Mouse (Mus musculus) midbrain, embryonic 10.5 days (tissue): ENCODE measurements around the gene Ccdc40. TPM values are rescaled to one million over a fixed set of nuclear protein-coding genes. Genes with fewer than 3 reads are reported as not detected.
"Not testable (repeated sequence)": the region's sequence is repeated elsewhere in the genome, so short reads cannot be mapped to it uniquely, and the experiment has no call there.

Experiments used
- DNase-seq: peaks from one replicate; pipeline ENCODE4 v3.0.0-alpha.2; 2017; ENCODE audit warnings: low spot score
- H3K27ac ChIP-seq: fragments of 300-500 bp; sonication (generic); replicated peaks from 2 replicates; pipeline ENCODE4 v1.5.1; 2016; ENCODE audit warnings: mild to moderate bottlenecking
- H3K27me3 ChIP-seq: fragments of 300-500 bp; sonication (generic); 2 replicates; pipeline ENCODE4 v1.6.1; 2016; ENCODE audit warnings: low read depth, mild to moderate bottlenecking; ENCODE audit not compliant: poor library complexity, severe bottlenecking
- H3K36me3 ChIP-seq: fragments of 300-500 bp; sonication (generic); 2 replicates; pipeline ENCODE4 v1.6.1; 2016; ENCODE audit warnings: mild to moderate bottlenecking, moderate library complexity
- H3K4me1 ChIP-seq: fragments of 300-500 bp; sonication (generic); 2 replicates; pipeline ENCODE4 v1.6.1; 2016
- H3K4me3 ChIP-seq: fragments of 300-500 bp; sonication (generic); 2 replicates; pipeline ENCODE4 v1.5.1; 2016; ENCODE audit warnings: mild to moderate bottlenecking, moderate library complexity
- H3K9me3 ChIP-seq: fragments of 300-500 bp; sonication (generic); replicated peaks from 2 replicates; pipeline ENCODE4 v1.6.1; 2016; ENCODE audit warnings: mild to moderate bottlenecking
- WGBS: fragments of 180-500 bp; shearing (Covaris S2); methylation state at CpG from one replicate; pipeline ENCODE4 v1.1.7; 2016; 5-methylcytosine and 5-hydroxymethylcytosine counted together
- polyA plus RNA-seq: library from polyadenylated mRNA; unstranded; fragments of >200 nt; fragmentation: Nextera tagmentation; extraction: Ambion mirVana; gene quantifications from 2 replicates; pipeline ENCODE4 v1.2.1, GENCODE M21; 2016

Gene Ccdc40
- polyA plus RNA-seq, 1 experiment from 2014 or later: 20.6 TPM

DNA sequence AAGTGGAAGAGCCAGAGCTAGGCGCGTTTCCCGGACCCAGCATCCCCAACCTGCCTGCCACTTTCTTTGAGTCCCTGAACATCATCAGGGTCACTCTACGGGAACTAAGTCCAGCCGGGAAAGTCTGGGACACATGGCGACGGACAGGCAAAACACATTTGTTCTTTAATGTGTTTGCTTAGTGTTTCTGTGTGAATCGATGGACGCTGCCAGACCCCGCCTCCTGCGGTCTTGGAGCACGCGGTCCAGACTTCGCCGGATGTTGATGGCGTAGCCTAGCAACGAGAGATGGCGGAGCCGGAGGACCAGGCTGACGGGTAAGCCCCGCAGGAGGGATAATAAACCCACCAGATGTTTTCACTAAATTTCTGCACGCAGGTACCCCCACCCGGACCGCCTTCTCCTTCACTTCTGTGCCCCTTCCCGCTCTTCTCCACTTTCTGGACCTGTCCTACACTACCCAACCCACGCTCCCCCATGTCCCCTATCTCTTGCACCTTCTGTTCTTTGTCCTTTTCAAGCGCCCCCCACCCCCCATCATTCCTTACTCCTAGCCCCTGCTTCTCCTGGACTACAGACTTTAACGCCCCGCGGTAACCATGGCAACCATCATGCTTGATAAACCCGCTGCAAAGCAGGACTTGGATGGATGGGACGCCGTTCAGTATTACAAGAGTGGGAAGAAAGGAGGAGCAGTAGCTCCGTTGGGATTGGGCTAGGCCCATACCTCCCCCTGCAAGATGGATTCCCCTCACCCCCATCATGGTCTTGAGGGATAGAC is 664 bp downstream of the Ccdc40 start:
- peak overlapping the region; percentile 90 for H3K4me3 ChIP-seq
- H3K27ac ChIP-seq: peak overlapping the region; percentile 95
- H3K36me3 ChIP-seq: peaks cover 39% of the 10 kb centered on the region
- H3K9me3 ChIP-seq: no peaks in the 10 kb centered on the region; the same call in 1 of the 2 replicates
- H3K27me3 ChIP-seq: no peaks in the 10 kb centered on the region
- DNase-seq: peak; percentile 91
- 1% methylated on average over 34 of the region's 34 CpGs for WGBS
- H3K4me1 ChIP-seq: peaks cover 64% of the 10 kb centered on the region

DNA sequence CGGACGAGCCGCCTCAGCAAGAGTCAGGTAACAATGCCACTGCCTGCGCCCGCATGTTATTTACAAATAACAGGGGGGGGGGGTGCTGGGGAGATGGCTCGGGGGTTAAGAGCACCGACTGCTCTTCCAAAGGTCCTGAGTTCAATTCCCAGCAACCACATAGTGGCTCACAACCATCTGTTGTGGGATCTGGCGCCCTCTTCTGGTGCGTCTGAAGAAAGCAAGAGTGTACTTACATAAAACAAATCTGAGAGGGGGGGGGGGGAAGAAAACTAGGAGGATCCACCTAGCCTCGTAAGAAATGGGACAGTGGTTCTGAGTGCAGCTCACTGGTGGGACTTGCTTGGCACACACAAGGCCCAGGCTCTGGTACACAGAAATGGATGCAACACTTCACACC is 6.4 kb downstream of the Ccdc40 start:
- Histone ChIP-seq H3K4me3 (no peak overlapping the region), H3K36me3 (peaks cover 72% of the 10 kb centered on the region), H3K9me3 (peaks cover 8% of the 10 kb centered on the region; the same call in 1 of the 2 replicates), H3K4me1 (peaks cover 39% of the 10 kb centered on the region), H3K27me3 (no peaks in the 10 kb centered on the region), H3K27ac (no peak overlapping the region)
- WGBS: 93% methylated on average over 10 of the region's 10 CpGs
- no peak for DNase-seq

DNA sequence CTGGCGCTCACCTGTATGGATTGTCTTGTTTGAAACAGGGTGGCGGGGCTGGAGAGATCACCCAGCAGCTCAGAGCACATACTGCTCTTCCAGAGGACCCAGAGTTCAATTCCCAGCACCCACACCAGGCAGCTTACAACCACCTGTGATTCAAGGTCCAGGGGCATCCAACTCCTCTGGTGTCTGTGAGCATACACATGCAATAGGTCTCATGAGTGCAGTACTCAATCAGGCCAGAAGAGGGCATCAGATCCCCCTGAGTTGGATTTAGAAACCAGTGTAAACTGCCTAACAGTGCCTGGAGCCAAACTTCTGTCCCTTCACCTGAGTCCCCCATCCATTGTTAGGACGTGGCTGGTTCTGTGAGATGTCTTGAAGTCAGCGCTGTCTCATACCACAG is 7.2 kb downstream of the Ccdc40 start:
- H3K27ac ChIP-seq: no peak overlapping the region
- peaks cover 8% of the 10 kb centered on the region; the same call in 1 of the 2 replicates for H3K9me3 ChIP-seq
- no peaks in the 10 kb centered on the region for H3K27me3 ChIP-seq
- H3K36me3 ChIP-seq: peaks cover 80% of the 10 kb centered on the region
- no peak overlapping the region for H3K4me3 ChIP-seq
- DNase-seq: peak; percentile 63
- H3K4me1 ChIP-seq: peaks cover 31% of the 10 kb centered on the region
- 85% methylated on average over 4 of the region's 4 CpGs for WGBS

DNA sequence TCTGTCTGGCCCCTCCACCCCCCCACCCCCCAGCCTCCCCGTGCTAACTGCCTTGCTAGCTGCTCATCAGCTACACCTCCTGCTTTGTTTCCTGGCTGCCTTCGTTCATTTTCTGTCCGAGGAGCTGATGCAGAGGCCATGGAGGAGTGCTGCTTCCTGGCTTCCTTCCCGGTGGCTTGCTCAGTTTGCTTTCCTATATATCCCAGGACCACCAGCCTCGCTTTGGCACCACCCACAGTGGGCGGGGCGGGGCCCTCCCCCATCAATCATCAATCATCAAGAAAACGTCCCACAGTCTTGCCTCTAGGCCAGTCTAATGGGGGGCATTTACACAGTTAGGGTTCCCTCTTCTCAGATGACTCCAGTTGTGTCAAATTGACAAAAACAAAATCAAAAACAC is 8.0 kb downstream of the Ccdc40 start:
- Histone ChIP-seq H3K27ac (no peak overlapping the region), H3K9me3 (peaks cover 8% of the 10 kb centered on the region; the same call in 1 of the 2 replicates), H3K27me3 (no peaks in the 10 kb centered on the region), H3K4me1 (peaks cover 27% of the 10 kb centered on the region), H3K36me3 (peaks cover 82% of the 10 kb centered on the region), H3K4me3 (no peak overlapping the region)
- 55% methylated on average over 8 of the region's 8 CpGs for whole genome bisulfite sequencing
- no peak for DNase-seq

DNA sequence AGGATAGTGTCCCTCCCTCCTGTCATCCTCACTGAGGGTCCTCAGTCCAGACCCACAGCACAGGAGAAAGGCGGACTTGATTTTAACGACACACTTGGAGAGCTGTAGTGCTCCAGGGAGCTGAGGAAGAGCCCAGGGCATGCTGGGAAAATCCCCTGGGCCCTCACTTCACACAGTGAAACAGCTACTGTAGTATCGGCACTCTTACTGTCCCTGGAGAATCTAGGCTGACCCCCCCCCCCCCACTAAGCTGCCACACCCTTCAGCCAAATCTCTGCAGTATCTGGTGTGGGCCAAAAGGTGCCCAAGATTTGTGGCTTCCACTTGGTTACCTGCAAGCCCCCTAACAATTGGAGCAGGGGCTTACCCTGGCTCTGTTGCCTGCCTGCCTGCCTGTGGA is 8.6 kb downstream of the Ccdc40 start:
- 0 out of 2 replicates have a peak overlapping the region, but pooled peaks have one; percentile 69 for H3K27ac ChIP-seq
- no peak for DNase-seq
- H3K36me3 ChIP-seq: peaks cover 82% of the 10 kb centered on the region

DNA sequence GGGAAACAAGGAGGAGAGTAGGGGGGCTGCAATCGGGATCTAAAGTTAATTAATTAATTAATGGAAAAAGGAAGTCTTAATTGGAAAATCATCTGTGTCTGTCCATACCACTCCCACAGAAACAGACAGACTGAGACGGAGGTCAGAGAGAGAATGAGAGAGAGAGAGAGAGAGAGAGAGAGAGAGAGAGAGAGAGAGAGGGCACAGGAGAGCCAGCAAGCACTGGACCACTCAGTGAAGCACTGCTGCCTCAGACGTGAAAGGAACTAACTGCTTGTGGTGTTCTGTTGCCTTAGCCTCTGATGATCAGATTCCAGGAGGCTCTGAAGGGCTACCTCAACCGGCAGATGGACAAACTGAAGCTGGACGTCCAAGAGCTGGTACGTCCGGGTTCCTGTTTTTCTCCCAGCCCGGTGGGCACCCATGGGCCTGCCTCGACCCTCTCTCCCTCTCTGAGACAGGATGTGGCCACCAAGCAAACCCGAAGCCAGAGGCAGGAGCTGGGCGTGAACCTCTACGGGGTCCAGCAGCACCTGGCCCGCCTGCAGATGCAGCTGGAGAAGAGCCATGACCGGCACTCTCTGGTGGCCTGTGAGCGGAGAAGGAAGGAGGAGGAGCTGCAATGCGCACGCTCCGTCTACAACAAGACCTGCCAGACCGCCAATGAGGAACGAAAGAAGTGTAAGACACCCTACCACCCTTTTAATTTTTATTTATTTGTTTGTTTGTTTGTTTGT is 9.4 kb downstream of the Ccdc40 start:
- peaks cover 8% of the 10 kb centered on the region; the same call in 1 of the 2 replicates for H3K9me3 ChIP-seq
- peaks cover 27% of the 10 kb centered on the region for H3K4me1 ChIP-seq
- DNase-seq: no peak
- 35% methylated on average over 20 of the region's 20 CpGs for WGBS
- H3K27ac ChIP-seq: peak overlapping the region; percentile 69
- peak overlapping the region; percentile 42 for H3K4me3 ChIP-seq
- H3K27me3 ChIP-seq: no peaks in the 10 kb centered on the region
- peaks cover 82% of the 10 kb centered on the region for H3K36me3 ChIP-seq

More for the DNA sequence above, 8.6 kb downstream of the Ccdc40 start:
- Histone ChIP-seq H3K4me3 (no peak overlapping the region), H3K9me3 (peaks cover 8% of the 10 kb centered on the region; the same call in 1 of the 2 replicates), H3K27me3 (no peaks in the 10 kb centered on the region), H3K4me1 (peaks cover 27% of the 10 kb centered on the region)
- WGBS: 73% methylated on average over 3 of the region's 3 CpGs

DNA sequence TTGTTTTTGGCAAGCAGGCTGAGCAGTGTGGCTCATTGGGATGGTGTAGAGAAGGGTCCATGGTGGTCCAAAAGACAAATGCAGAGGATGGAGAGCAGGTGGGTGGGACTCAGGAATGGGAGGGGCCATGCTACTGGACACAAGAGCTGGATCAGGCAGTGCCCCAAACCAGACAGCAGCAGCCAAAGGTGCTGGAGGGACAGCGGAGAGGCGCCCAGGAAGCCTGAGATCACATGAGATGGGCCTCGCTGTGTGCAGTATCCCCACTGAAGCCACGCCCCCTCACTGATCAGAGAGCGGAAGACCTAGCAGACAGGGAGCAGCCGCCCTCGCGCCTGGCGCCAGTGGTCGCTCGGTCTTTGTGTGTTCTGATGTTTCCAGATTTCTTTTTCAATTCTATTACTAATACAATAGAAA is 9.9 kb downstream of the Ccdc40 start:
- peaks cover 8% of the 10 kb centered on the region; the same call in 1 of the 2 replicates for H3K9me3 ChIP-seq
- no peaks in the 10 kb centered on the region for H3K27me3 ChIP-seq
- peaks cover 27% of the 10 kb centered on the region for H3K4me1 ChIP-seq
- peak; percentile 57 for DNase-seq
- peak overlapping the region; percentile 69 for H3K27ac ChIP-seq
- WGBS: 32% methylated on average over 11 of the region's 11 CpGs
- H3K36me3 ChIP-seq: peaks cover 82% of the 10 kb centered on the region
- H3K4me3 ChIP-seq: peak overlapping the region; percentile 42

DNA sequence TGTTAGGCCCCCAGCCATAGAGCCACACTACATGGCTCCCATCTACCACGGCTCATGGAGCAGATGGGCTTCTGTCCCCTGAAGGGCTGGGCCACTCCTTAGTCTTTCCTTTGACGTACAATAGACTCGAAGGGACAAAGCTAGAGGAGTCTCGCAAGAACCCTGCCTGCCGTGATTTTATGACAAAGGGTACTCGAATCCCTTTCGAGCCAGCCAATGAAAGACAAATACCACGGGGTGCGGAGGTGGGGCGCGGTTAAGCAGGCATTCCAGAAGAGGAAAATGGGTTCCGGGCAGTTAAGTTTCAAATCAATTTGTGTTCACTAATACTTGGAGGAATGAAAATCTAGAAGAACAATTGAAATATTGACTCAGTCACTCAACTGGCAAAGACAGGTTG is 11.1 kb downstream of the Ccdc40 start:
- Histone ChIP-seq H3K36me3 (peaks cover 82% of the 10 kb centered on the region), H3K27ac (no peak overlapping the region), H3K9me3 (peaks cover 4% of the 10 kb centered on the region; the same call in 1 of the 2 replicates), H3K4me1 (peaks cover 27% of the 10 kb centered on the region), H3K27me3 (no peaks in the 10 kb centered on the region), H3K4me3 (no peak overlapping the region)
- 94% methylated on average over 12 of the region's 12 CpGs for WGBS
- DNase-seq: no peak

DNA sequence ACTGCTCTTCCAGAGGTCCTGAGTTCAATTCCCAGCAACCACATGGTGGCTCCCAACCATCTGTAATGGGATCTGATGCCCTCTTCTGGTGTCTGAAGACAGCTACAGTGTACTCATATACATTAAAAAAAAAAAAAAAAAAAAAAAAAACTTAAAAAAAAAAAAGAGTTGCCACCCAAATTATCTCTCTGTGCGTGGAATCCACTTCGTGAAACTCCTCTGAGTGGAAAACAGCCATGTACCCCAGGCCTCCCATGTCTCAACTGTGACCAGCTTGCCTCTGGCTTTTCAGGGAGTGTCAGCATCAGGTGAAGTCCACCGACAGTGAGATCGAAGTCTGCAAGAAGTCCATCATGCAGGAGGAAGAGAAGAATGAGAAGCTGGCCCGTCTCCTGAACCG is 17.2 kb downstream of the Ccdc40 start:
- peaks cover 55% of the 10 kb centered on the region for H3K36me3 ChIP-seq
- H3K4me3 ChIP-seq, H3K27me3 ChIP-seq, H3K4me1 ChIP-seq, H3K27ac ChIP-seq, DNase-seq, H3K9me3 ChIP-seq: not testable (repeated sequence)
- WGBS: 94% methylated on average over 6 of the region's 6 CpGs

DNA sequence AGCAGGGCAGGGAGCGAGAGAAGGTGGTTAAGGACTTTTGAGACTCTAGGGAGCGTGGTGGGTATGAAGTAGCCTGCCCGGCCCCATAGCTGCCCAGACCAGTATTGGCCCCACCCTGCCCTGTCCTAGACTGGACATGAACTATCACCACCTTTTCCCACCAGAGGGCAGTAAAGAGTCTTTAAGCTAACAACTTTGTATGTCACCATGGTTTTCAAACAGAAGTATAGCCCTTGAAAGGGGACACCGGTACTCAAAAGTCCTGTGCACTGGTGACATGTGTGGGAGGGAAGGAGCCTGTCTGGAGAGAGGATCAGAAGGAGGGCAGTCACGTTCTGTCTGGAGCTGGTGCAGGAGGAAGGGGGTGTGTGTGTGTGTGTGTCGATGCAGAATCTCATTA is 20.6 kb downstream of the Ccdc40 start:
- DNase-seq: peak; percentile 62
- Histone ChIP-seq H3K27ac (peak overlapping the region; percentile 30; the same call in 1 of the 2 replicates), H3K27me3 (peaks cover 24% of the 10 kb centered on the region), H3K9me3 (no peaks in the 10 kb centered on the region), H3K36me3 (peaks cover 27% of the 10 kb centered on the region), H3K4me1 (peaks cover 30% of the 10 kb centered on the region), H3K4me3 (no peak overlapping the region)
- 39% methylated on average over 6 of the region's 6 CpGs for WGBS

DNA sequence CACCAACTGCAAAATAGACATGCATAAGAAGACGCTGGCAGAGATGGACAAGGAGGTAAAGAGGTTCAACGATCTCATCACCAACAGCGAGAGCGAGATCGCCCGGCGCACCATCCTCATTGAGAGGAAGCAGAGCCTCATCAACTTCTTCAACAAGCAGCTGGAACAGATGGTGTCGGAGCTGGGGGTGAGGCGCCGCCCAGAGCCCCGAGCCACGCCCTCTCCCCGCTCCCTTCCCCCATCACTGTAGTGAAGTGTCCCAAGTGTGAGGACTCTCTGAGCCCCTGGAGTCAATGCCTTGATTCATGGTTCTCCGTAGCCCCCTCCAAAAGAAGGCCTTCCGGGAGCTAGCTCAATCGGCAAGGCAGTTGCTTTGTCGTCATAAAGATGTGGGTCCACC is 22.6 kb downstream of the Ccdc40 start:
- Histone ChIP-seq H3K9me3 (no peaks in the 10 kb centered on the region), H3K4me3 (no peak overlapping the region), H3K4me1 (peaks cover 30% of the 10 kb centered on the region), H3K27me3 (peaks cover 24% of the 10 kb centered on the region), H3K27ac (peak overlapping the region; percentile 33; the same call in 1 of the 2 replicates), H3K36me3 (peaks cover 20% of the 10 kb centered on the region)
- no peak for DNase-seq
- WGBS: 70% methylated on average over 17 of the region's 17 CpGs

DNA sequence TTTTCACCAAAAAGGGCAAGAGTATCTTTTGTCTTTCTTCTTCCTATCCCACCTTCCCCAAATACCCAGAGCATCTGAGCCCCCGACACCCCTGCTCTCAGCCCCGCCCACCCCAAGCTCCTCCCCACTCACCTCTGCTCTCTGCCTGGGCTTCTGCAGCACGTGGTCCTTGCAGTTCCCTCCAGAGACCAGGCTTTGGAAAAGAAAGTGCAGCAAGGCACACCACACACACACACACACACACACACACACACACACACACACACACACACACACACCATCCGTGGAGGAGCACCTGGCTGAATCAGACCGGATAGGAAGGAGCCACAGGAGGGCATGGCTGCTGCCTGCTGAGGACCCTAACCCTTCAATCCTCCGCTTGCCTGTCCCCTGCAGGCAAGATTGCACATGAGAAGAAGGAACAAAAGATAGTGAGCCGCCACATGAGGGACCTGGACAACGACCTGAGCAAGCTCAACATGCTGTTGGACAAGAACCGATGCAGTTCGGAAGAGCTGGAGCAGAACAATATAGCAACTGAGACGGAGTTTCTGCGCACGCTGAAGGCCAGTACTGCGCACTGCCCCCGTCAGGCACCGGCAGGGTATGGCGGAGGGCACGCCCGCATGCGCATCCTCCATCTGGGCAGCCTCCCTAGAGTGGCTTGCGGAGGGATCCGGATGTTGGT is 24.6 kb downstream of the Ccdc40 start:
- DNase-seq: peak; percentile 70
- peak overlapping the region; percentile 37 for H3K4me3 ChIP-seq
- peaks cover 18% of the 10 kb centered on the region for H3K36me3 ChIP-seq
- H3K9me3 ChIP-seq: no peaks in the 10 kb centered on the region
- peaks cover 40% of the 10 kb centered on the region for H3K4me1 ChIP-seq
- 7% methylated on average over 22 of the region's 22 CpGs for WGBS
- H3K27ac ChIP-seq: peak overlapping the region; percentile 75
- peaks cover 24% of the 10 kb centered on the region for H3K27me3 ChIP-seq
